ENCODE assay signal across 10 mouse cellular contexts in the genomic region with DNA sequence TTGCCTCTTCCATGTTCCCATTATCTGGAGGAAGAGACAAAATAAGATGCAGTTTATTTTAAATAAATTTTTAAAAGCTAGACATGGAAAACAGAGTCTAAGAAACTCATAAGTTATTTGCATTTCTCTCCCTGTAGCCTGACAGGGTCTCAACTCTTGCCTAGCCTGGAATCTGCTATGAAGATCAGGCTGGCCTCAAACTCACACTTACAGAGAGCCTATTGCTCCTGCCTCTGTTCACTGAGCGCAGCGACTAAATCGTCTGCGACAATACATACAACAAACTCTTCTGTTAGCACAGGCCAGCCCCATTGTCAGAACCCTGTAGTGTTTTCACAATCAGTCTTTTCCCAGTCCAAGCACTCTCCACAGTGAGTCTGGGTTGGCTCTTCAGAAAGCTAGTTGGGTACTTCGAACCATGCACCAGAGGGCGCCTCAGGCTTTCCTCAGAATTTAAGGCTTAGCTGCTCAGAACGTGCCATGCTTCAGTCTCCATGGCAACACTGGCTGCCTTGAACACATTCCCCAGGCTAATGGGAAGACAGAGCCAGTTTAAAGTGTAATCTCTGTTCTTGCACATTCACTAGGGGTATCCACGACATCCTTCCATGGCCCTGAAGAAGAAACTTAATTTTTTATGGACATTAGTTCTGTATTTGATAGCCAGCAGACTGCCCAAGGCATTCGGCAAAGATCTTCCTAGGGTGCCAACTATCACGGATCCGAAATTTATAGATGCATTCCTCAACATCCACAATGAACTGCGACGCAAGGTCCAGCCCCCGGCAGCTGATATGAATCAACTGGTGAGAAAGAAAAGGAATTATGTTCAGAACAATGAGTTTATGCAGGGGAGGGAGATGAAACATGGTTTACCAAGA. TPM values are rescaled to one million over a fixed set of nuclear protein-coding genes. Genes with fewer than 3 reads are reported as not detected.
DNase-seq lines count a peak whose midpoint lies in the region; ATAC-seq and TF ChIP-seq lines count a peak whose summit lies in the region.
"Had no signal": no experiment of that assay in that cellular context is flagged by ENCODE, and none has a peak within 500 bp of the region (broad histone marks: within the 10 kb centered on the region; RNA-seq: fewer than 3 reads in every experiment).

A gene (plus strand): TSS at position 488 of the 881 bp plus-strand sequence.

- no peaks in the 10 kb centered on the region for H3K9me3 ChIP-seq in limb, embryonic 10.5 days (replicated peaks)
- no peaks in the 10 kb centered on the region for H3K9me3 ChIP-seq in midbrain, embryonic 15.5 days

- TF ChIP-seq CTCF in testis, adult 2 months (IDR thresholded peaks at IDR 0.05; ENCODE audit: control insufficient read depth, insufficient read depth, insufficient replicate concordance, low read depth, low read length): peak; percentile 25; the same call in 1 of the 2 replicates

- peak; percentile 40; the same call in 1 of the 2 replicates for TF ChIP-seq POLR2A in testis, adult 2 months (IDR thresholded peaks at IDR 0.05; ENCODE audit: control insufficient read depth, low read depth, low read length)

- peak; percentile 100 for ATAC-seq in midbrain, embryonic 15.5 days (replicated peaks)

- H3K27ac ChIP-seq in limb, embryonic 10.5 days: no peak within 1 kb of the TSS
- H3K27ac ChIP-seq in midbrain, embryonic 15.5 days: 0 out of 2 replicates have a peak within 1 kb of the TSS, but pooled peaks have one; percentile 34
- no peak within 1 kb of the TSS for H3K27ac ChIP-seq in testis, adult 2 months (ENCODE audit: control insufficient read depth, insufficient read depth, low read depth, low read length)

- H3K9ac ChIP-seq in midbrain, embryonic 15.5 days: no peak within 1 kb of the TSS

- no peaks in the 10 kb centered on the region for H3K4me1 ChIP-seq in limb, embryonic 10.5 days
- H3K4me1 ChIP-seq in midbrain, embryonic 15.5 days: no peaks in the 10 kb centered on the region
- no peaks in the 10 kb centered on the region for H3K4me1 ChIP-seq in testis, adult 2 months (ENCODE audit: control insufficient read depth, insufficient read depth, low read length)

- no peaks in the 10 kb centered on the region for H3K27me3 ChIP-seq in limb, embryonic 10.5 days (ENCODE audit: low read depth, poor library complexity, severe bottlenecking)
- no peaks in the 10 kb centered on the region for H3K27me3 ChIP-seq in midbrain, embryonic 15.5 days (replicated peaks)
- H3K27me3 ChIP-seq in testis, adult 2 months (ENCODE audit: control insufficient read depth, insufficient read depth, low read length): no peaks in the 10 kb centered on the region

- no peaks in the 10 kb centered on the region for H3K36me3 ChIP-seq in limb, embryonic 10.5 days
- no peaks in the 10 kb centered on the region for H3K36me3 ChIP-seq in midbrain, embryonic 15.5 days (replicated peaks)
- no peaks in the 10 kb centered on the region for H3K36me3 ChIP-seq in testis, adult 2 months (ENCODE audit: control insufficient read depth, insufficient read depth, low read length)

- peak within 1 kb of the TSS; percentile 26 for H3K4me2 ChIP-seq in midbrain, embryonic 15.5 days

- 59% methylated on average over 14 of the region's 14 CpGs for WGBS in limb, embryonic 10.5 days
- WGBS in midbrain, embryonic 15.5 days: 37% methylated on average over 14 of the region's 14 CpGs

- DNase-seq in urinary bladder, postnatal 14 days (ENCODE audit: low spot score): peak; percentile 49
- no peak for DNase-seq in urinary bladder, postnatal 4 days (ENCODE audit: low spot score in 2 of 2)
- DNase-seq in cerebellum, adult 8-10 months: peak; percentile 17
- peak; percentile 72 for DNase-seq in forelimb bud, embryonic 11.5 days (ENCODE audit: low read depth, low spot score)
- DNase-seq in kidney, adult 9 months: peak; percentile 58
- DNase-seq in limb, embryonic 10.5 days (ENCODE audit: low spot score): peak; percentile 68

- H3K4me3 ChIP-seq in limb, embryonic 10.5 days: no peak within 1 kb of the TSS
- H3K4me3 ChIP-seq in midbrain, embryonic 15.5 days: no peak within 1 kb of the TSS
- H3K4me3 ChIP-seq in testis, adult 2 months (ENCODE audit: control insufficient read depth, low read depth, low read length): peak within 1 kb of the TSS; percentile 72
- H3K4me3 ChIP-seq: erythroblast, embryonic 14.5 days had no signal

RNA-seq across cellular contexts. Expression of the gene that starts here (rescaled TPM):
- not detected in 2 replicates for polyA plus RNA-seq in limb, embryonic 10.5 days (2016; fragmentation: Nextera tagmentation; extraction: Ambion mirVana)
- 0.26 and 0.33 TPM in 2 replicates for polyA plus RNA-seq in midbrain, embryonic 15.5 days (2015; fragmentation: Nextera tagmentation; extraction: Ambion mirVana)
- polyA plus RNA-seq in testis, adult 2 months (2012; rRNA removed): 70.8 and 96.4 TPM in 2 replicates
- polyA plus RNA-seq: erythroblast, embryonic 14.5 days; stomach, embryonic 16.5 days had no signal

Comparison
In these comparisons a context has a peak if more than half of its experiments do, and no peak if none do; other contexts are left out.
1. RNA of the gene that starts here (polyA plus RNA-seq): 70.8 to 96.4 TPM in testis, adult 2 months; 0.26 to 0.33 TPM in midbrain, embryonic 15.5 days and not detected in limb, embryonic 10.5 days; every median in the first group is over 10 times any median in the second.
2. DNase-seq: peak in urinary bladder, postnatal 14 days (single experiment), cerebellum, adult 8-10 months (single experiment), forelimb bud, embryonic 11.5 days (single experiment) and kidney, adult 9 months (single experiment); none in urinary bladder, postnatal 4 days (0 of 2).
3. Peak in DNase-seq in limb, embryonic 10.5 days; RNA of the gene not detected or under 1 TPM.
4. Peak in ATAC-seq, H3K27ac ChIP-seq and H3K4me2 ChIP-seq in midbrain, embryonic 15.5 days; RNA of the gene not detected or under 1 TPM.